Mouse (Mus musculus) midbrain, embryonic 10.5 days (tissue): Measurements from ENCODE around the gene Jsrp1. TPM values are rescaled to one million over a fixed set of nuclear protein-coding genes. Genes with fewer than 3 reads are reported as not detected.
A peak's percentile ranks its signal among the peaks of the same experiment; 100 is the strongest.

ENCODE experiments used
- DNase-seq: peaks from one replicate; pipeline ENCODE4 v3.0.0-alpha.2; 2017; ENCODE audit warnings: low spot score
- H3K27ac ChIP-seq: fragments of 300-500 bp; sonication (generic); replicated peaks from 2 replicates; pipeline ENCODE4 v1.5.1; 2016; ENCODE audit warnings: mild to moderate bottlenecking
- H3K27me3 ChIP-seq: fragments of 300-500 bp; sonication (generic); 2 replicates; pipeline ENCODE4 v1.6.1; 2016; ENCODE audit warnings: low read depth, mild to moderate bottlenecking; ENCODE audit not compliant: poor library complexity, severe bottlenecking
- H3K36me3 ChIP-seq: fragments of 300-500 bp; sonication (generic); 2 replicates; pipeline ENCODE4 v1.6.1; 2016; ENCODE audit warnings: mild to moderate bottlenecking, moderate library complexity
- H3K4me1 ChIP-seq: fragments of 300-500 bp; sonication (generic); 2 replicates; pipeline ENCODE4 v1.6.1; 2016
- H3K4me3 ChIP-seq: fragments of 300-500 bp; sonication (generic); 2 replicates; pipeline ENCODE4 v1.5.1; 2016; ENCODE audit warnings: mild to moderate bottlenecking, moderate library complexity
- H3K9me3 ChIP-seq: fragments of 300-500 bp; sonication (generic); replicated peaks from 2 replicates; pipeline ENCODE4 v1.6.1; 2016; ENCODE audit warnings: mild to moderate bottlenecking
- WGBS: fragments of 180-500 bp; shearing (Covaris S2); methylation state at CpG from one replicate; pipeline ENCODE4 v1.1.7; 2016; 5-methylcytosine and 5-hydroxymethylcytosine counted together
- microRNA counts: library from miRNA; unstranded; fragments of <30 nt; microRNA quantifications from one replicate; lab custom pipeline; 2017
- microRNA-seq: library from miRNA; unstranded; fragments of <30 nt; microRNA quantifications from one replicate; pipeline ENCODE4, GENCODE M21; 2017
- polyA plus RNA-seq: library from polyadenylated mRNA; unstranded; fragments of >200 nt; fragmentation: Nextera tagmentation; extraction: Ambion mirVana; gene quantifications from 2 replicates; pipeline ENCODE4 v1.2.1, GENCODE M21; 2016

Gene Jsrp1
- polyA plus RNA-seq, 1 experiment from 2014 or later = 0.44 TPM

DNA sequence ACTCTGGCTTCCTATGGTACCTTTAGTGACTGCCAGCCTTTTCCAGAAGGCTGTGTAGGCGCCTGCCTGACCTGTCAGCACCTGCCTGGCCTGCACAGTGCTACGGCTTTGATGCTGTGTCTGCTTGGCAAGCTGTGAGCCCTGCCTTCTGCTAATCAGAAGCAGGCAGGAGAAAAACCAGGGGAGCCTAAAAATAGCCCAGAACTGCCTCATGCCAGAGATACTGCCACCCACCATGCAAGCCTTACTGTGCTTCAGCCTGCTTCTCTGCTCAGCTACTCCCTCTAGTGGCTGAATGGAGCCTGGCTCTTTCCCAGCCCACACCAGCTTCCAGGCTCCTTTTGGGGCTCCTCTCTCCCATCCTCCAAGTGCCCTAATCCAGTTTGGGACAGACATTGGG lies 38.7 kb downstream of the Jsrp1 start:
- peaks cover 100% of the 10 kb centered on the region for H3K36me3 ChIP-seq
- 74% methylated on average over 2 of the region's 2 CpGs for WGBS
- H3K27me3 ChIP-seq = no peaks in the 10 kb centered on the region
- 0 out of 2 replicates have a peak, but pooled peaks cover 5% of the 10 kb centered on the region for H3K4me1 ChIP-seq
- DNase-seq = peak; percentile 68
- H3K27ac ChIP-seq = no peak overlapping the region; the same call in 1 of the 2 replicates
- H3K9me3 ChIP-seq = no peaks in the 10 kb centered on the region
- H3K4me3 ChIP-seq = no peak overlapping the region

DNA sequence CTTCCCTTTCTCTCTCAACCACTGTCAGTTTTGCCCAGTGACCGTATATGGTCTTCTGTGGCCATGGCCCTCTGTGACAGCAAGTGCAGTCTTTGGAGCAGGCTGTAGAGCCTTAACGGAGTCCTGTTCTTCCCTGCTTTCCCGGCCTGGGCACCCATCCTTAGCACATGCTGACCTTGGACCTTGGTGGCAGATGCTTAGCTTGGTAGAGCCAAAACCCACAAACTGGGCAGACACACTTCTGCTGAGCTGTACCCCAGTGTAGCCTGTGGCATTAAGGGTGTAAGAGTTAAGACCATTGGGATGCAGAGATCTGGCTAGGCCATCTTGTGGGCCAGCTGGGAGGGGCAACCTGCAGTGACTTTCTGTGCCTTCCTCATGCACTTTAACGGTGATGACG lies 39.5 kb downstream of the Jsrp1 start:
- Histone ChIP-seq H3K4me1 (0 out of 2 replicates have a peak, but pooled peaks cover 5% of the 10 kb centered on the region), H3K27me3 (no peaks in the 10 kb centered on the region), H3K9me3 (no peaks in the 10 kb centered on the region), H3K4me3 (no peak overlapping the region), H3K36me3 (peaks cover 100% of the 10 kb centered on the region), H3K27ac (no peak overlapping the region)
- 87% methylated on average over 5 of the region's 5 CpGs for WGBS
- no peak for DNase-seq

GRCm38 (mm10) chr10:80768365-80768764 lies 44.9 kb downstream of the Jsrp1 start:
- 93% methylated on average over 6 of the region's 6 CpGs for WGBS
- DNase-seq = no peak
- Histone ChIP-seq H3K36me3 (peaks cover 95% of the 10 kb centered on the region), H3K4me1 (no peaks in the 10 kb centered on the region; the same call in 1 of the 2 replicates), H3K27me3 (no peaks in the 10 kb centered on the region), H3K4me3 (no peak overlapping the region), H3K9me3 (no peaks in the 10 kb centered on the region), H3K27ac (no peak overlapping the region)

GRCm38 (mm10) chr10:80766161-80766815 lies 47.0 kb downstream of the Jsrp1 start:
- 83% methylated on average over 10 of the region's 10 CpGs for WGBS
- peaks cover 75% of the 10 kb centered on the region for H3K36me3 ChIP-seq
- H3K27ac ChIP-seq = no peak overlapping the region

GRCm38 (mm10) chr10:80765746-80766145 lies 47.6 kb downstream of the Jsrp1 start:
- no peak overlapping the region for H3K4me3 ChIP-seq
- no peaks in the 10 kb centered on the region for H3K9me3 ChIP-seq
- peaks cover 6% of the 10 kb centered on the region for H3K4me1 ChIP-seq
- no peaks in the 10 kb centered on the region for H3K27me3 ChIP-seq
- no peak for DNase-seq
- H3K36me3 ChIP-seq = peaks cover 69% of the 10 kb centered on the region
- 84% methylated on average over 2 of the region's 2 CpGs for WGBS
- H3K27ac ChIP-seq = no peak overlapping the region

More at GRCm38 (mm10) chr10:80766161-80766815, 47.0 kb downstream of the Jsrp1 start:
- Histone ChIP-seq H3K27me3 (no peaks in the 10 kb centered on the region), H3K4me1 (peaks cover 5% of the 10 kb centered on the region), H3K4me3 (no peak overlapping the region), H3K9me3 (no peaks in the 10 kb centered on the region)
- DNase-seq = no peak

DNA sequence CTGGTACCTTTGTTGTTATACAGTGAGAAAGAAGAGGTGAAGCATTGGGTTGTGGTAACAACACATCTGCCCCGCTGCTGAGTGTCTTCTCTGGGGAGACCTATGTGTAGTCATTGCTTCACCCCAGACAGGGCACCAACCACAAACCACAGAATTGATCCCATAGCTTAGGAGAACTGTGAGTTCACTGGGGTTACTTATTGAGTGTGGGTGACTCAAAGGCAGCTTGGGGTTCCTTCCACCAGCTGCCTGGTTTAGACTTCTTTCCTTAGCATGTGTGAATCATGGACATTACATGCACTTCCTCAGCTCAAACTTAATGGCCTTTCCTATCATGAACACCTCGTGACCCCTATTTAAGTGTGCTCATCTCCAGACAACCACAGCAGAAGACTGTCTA lies 49.8 kb downstream of the Jsrp1 start:
- peaks cover 15% of the 10 kb centered on the region for H3K4me1 ChIP-seq
- no peak overlapping the region for H3K4me3 ChIP-seq
- no peaks in the 10 kb centered on the region for H3K27me3 ChIP-seq
- DNase-seq = no peak
- WGBS = 91% methylated on average over 2 of the region's 2 CpGs
- H3K27ac ChIP-seq = no peak overlapping the region
- no peaks in the 10 kb centered on the region for H3K9me3 ChIP-seq
- H3K36me3 ChIP-seq = peaks cover 47% of the 10 kb centered on the region

GRCm38 (mm10) chr10:80761821-80762220 lies 51.5 kb downstream of the Jsrp1 start:
- 76% methylated on average over 3 of the region's 3 CpGs for WGBS
- Histone ChIP-seq H3K27me3 (no peaks in the 10 kb centered on the region), H3K36me3 (peaks cover 31% of the 10 kb centered on the region), H3K4me3 (no peak overlapping the region), H3K9me3 (no peaks in the 10 kb centered on the region), H3K27ac (0 out of 2 replicates have a peak overlapping the region, but pooled peaks have one; percentile 28), H3K4me1 (peaks cover 32% of the 10 kb centered on the region)
- no peak for DNase-seq

- no peak for DNase-seq
- Histone ChIP-seq H3K36me3 (peaks cover 22% of the 10 kb centered on the region), H3K4me3 (no peak overlapping the region), H3K27ac (no peak overlapping the region), H3K4me1 (peaks cover 42% of the 10 kb centered on the region), H3K9me3 (no peaks in the 10 kb centered on the region), H3K27me3 (no peaks in the 10 kb centered on the region)
- 86% methylated on average over 4 of the region's 4 CpGs for WGBS
Observed at GRCm38 (mm10) chr10:80760596-80761524, 52.4 kb downstream of the Jsrp1 start.

GRCm38 (mm10) chr10:80758651-80759050 lies 54.6 kb downstream of the Jsrp1 start:
- Histone ChIP-seq H3K9me3 (no peaks in the 10 kb centered on the region), H3K4me1 (peaks cover 49% of the 10 kb centered on the region), H3K27me3 (no peaks in the 10 kb centered on the region), H3K27ac (no peak overlapping the region), H3K4me3 (no peak overlapping the region), H3K36me3 (0 out of 2 replicates have a peak, but pooled peaks cover under 1% of the 10 kb centered on the region)
- 89% methylated on average over 7 of the region's 7 CpGs for WGBS
- no peak for DNase-seq

MicroRNAs within 50 kb of the gene (microRNA counts, 519-probe panel; counts per million panel counts)
- not detected for microRNA mmu-miR-1982 (lab: Ali Mortazavi, UCI)

Small RNA genes lying within 50 kb of the gene (microRNA-seq; reads per million reads assigned to microRNA genes)
- gene Mir1982 = 3.9 reads per million, percentile 8 among the genes with 10 or more reads in this experiment

Other genes starting within 250 kb of the Jsrp1 start
- gene Klf16, start 236.2 kb downstream of the Jsrp1 start, polyA plus RNA-seq = 4.8 and 6.1 TPM in 2 replicates
- 86.8 and 87.3 TPM in 2 replicates for gene Abhd17a, start 223.2 kb downstream of the Jsrp1 start, polyA plus RNA-seq
- 91.0 and 94.1 TPM in 2 replicates for gene Scamp4, start 210.6 kb downstream of the Jsrp1 start, polyA plus RNA-seq
- gene Adat3, start 210.6 kb downstream of the Jsrp1 start, polyA plus RNA-seq = 10.6 and 10.8 TPM in 2 replicates
- 5.6 and 6.4 TPM in 2 replicates for gene Gm49322, start 207.5 kb downstream of the Jsrp1 start, polyA plus RNA-seq
- gene Csnk1g2, start 190.7 kb downstream of the Jsrp1 start, polyA plus RNA-seq = 131 and 151 TPM in 2 replicates
- gene Btbd2, start 156.4 kb downstream of the Jsrp1 start, polyA plus RNA-seq = 70.3 and 75.2 TPM in 2 replicates
- gene Mknk2, start 135.4 kb downstream of the Jsrp1 start, polyA plus RNA-seq = 82.7 and 84.7 TPM in 2 replicates
- 69.9 and 73.9 TPM in 2 replicates for gene Mob3a, start 111.5 kb downstream of the Jsrp1 start, polyA plus RNA-seq
- gene Izumo4, start 111.3 kb downstream of the Jsrp1 start, polyA plus RNA-seq = 8.9 and 15.7 TPM in 2 replicates
- gene Ap3d1, start 71.2 kb downstream of the Jsrp1 start, polyA plus RNA-seq = 57.1 and 62.5 TPM in 2 replicates
- gene Dot1l, start 58.3 kb downstream of the Jsrp1 start, polyA plus RNA-seq = 19.1 and 19.8 TPM in 2 replicates
- 108 and 112 TPM in 2 replicates for gene Sf3a2, start 15.3 kb downstream of the Jsrp1 start, polyA plus RNA-seq
- gene Plekhj1, start 14.9 kb downstream of the Jsrp1 start, polyA plus RNA-seq = 184 and 191 TPM in 2 replicates
- gene Amh, start 8.3 kb downstream of the Jsrp1 start, polyA plus RNA-seq = 0.07 TPM in 1 of 2 replicates, not detected in the other
- 2,246 and 2,347 TPM in 2 replicates for gene Oaz1, start 13.2 kb upstream of the Jsrp1 start, polyA plus RNA-seq
- 1.1 and 1.4 TPM in 2 replicates for gene Lingo3, start 30.5 kb upstream of the Jsrp1 start, polyA plus RNA-seq
- 322 and 326 TPM in 2 replicates for gene Lsm7, start 41.7 kb upstream of the Jsrp1 start, polyA plus RNA-seq
- 42.8 and 45.6 TPM in 2 replicates for gene Sppl2b, start 41.8 kb upstream of the Jsrp1 start, polyA plus RNA-seq
- gene Tmprss9, start 58.4 kb upstream of the Jsrp1 start, polyA plus RNA-seq = 0.02 and 0.09 TPM in 2 replicates
- 335 and 382 TPM in 2 replicates for gene Timm13, start 87.5 kb upstream of the Jsrp1 start, polyA plus RNA-seq
- gene Lmnb2, start 104.7 kb upstream of the Jsrp1 start, polyA plus RNA-seq = 77.9 and 84.7 TPM in 2 replicates
- gene Gadd45b, start 116.6 kb upstream of the Jsrp1 start, polyA plus RNA-seq = 6.1 and 9.2 TPM in 2 replicates
- gene Gng7, start 201.4 kb upstream of the Jsrp1 start, polyA plus RNA-seq = 6.0 and 8.4 TPM in 2 replicates
- 3.0 and 6.4 TPM in 2 replicates for gene Diras1, start 212.2 kb upstream of the Jsrp1 start, polyA plus RNA-seq
- 17.4 and 26.6 TPM in 2 replicates for gene Slc39a3, start 223.9 kb upstream of the Jsrp1 start, polyA plus RNA-seq
- gene Sgta, start 246.7 kb upstream of the Jsrp1 start, polyA plus RNA-seq = 289 and 314 TPM in 2 replicates